In genomic region chr4:131270192-131270591, GRCm38 (mm10) we compare ENCODE assay signal across 8 mouse cellular contexts.
DNase-seq lines count a peak whose midpoint lies in the region; ATAC-seq and TF ChIP-seq lines count a peak whose summit lies in the region.

No protein-coding gene starts in this region.

- peak; percentile 84 for ATAC-seq in kidney, embryonic 16.5 days (ENCODE audit: low FRiP score, low TSS enrichment)

- no peak overlapping the region for H3K4me2 ChIP-seq in kidney, embryonic 16.5 days (replicated peaks; ENCODE audit: low read depth, low read length)

- TF ChIP-seq POLR2A in ES-Bruce4 (IDR thresholded peaks at IDR 0.05; ENCODE audit: insufficient read depth, low read length) = no peak
- TF ChIP-seq POLR2A in small intestine, adult 2 months (IDR thresholded peaks at IDR 0.05; ENCODE audit: low read depth, low read length) = no peak

- no peaks in the 10 kb centered on the region for H3K9me3 ChIP-seq in ES-Bruce4 (replicated peaks; ENCODE audit: control insufficient read depth, insufficient read depth, low read length, poor library complexity, severe bottlenecking)
- H3K9me3 ChIP-seq in kidney, embryonic 16.5 days (ENCODE audit: low read length) = no peaks in the 10 kb centered on the region

- WGBS in kidney, embryonic 16.5 days = 17% methylated on average over 7 of the region's 7 CpGs
- WGBS in small intestine, adult 2 months = 30% methylated on average over 7 of the region's 7 CpGs

- no peak overlapping the region for H3K4me3 ChIP-seq in ES-Bruce4 (ENCODE audit: low read depth, low read length)
- H3K4me3 ChIP-seq in kidney, embryonic 16.5 days (ENCODE audit: low read length) = no peak overlapping the region
- no peak overlapping the region for H3K4me3 ChIP-seq in small intestine, adult 2 months (ENCODE audit: low read depth, low read length)

- H3K27ac ChIP-seq in ES-Bruce4 (ENCODE audit: insufficient read depth, low read length) = no peak overlapping the region
- H3K27ac ChIP-seq in kidney, embryonic 16.5 days (ENCODE audit: low read length) = no peak overlapping the region
- no peak overlapping the region for H3K27ac ChIP-seq in small intestine, adult 2 months (ENCODE audit: insufficient read depth, low read depth, low read length)

- peak; percentile 31 for DNase-seq in kidney, adult 18-20 months
- no peak for DNase-seq in kidney, adult 11 months
- peak; percentile 81 for DNase-seq in embryo, embryonic 10 days (ENCODE audit: low spot score)
- no peak for DNase-seq in thymus, postnatal 10 days (ENCODE audit: low spot score in 2 of 2)
- no peak for DNase-seq in cerebellum, adult 18-20 months

- no peaks in the 10 kb centered on the region for H3K36me3 ChIP-seq in ES-Bruce4 (ENCODE audit: control insufficient read depth, insufficient read depth, low read length, poor library complexity, severe bottlenecking)
- H3K36me3 ChIP-seq in kidney, embryonic 16.5 days (ENCODE audit: insufficient read depth, low read length) = no peaks in the 10 kb centered on the region
- no peaks in the 10 kb centered on the region for H3K36me3 ChIP-seq in small intestine, adult 2 months (ENCODE audit: control insufficient read depth, insufficient read depth, low read length)

- peak; percentile 59 for TF ChIP-seq CTCF in ES-Bruce4 (IDR thresholded peaks at IDR 0.05; ENCODE audit: low read depth, low read length)
- 0 out of 2 replicates have a peak, but pooled peaks have one; percentile 8 for TF ChIP-seq CTCF in small intestine, adult 2 months (IDR thresholded peaks at IDR 0.05; ENCODE audit: extremely low read depth, insufficient read length, insufficient replicate concordance, low read depth, low read length)

- no peak for TF ChIP-seq EP300 in ES-Bruce4 (IDR thresholded peaks at IDR 0.05; ENCODE audit: insufficient read depth, low read depth, low read length)

- no peak overlapping the region for H3K9ac ChIP-seq in ES-Bruce4 (ENCODE audit: low read depth, poor library complexity, severe bottlenecking)
- no peak overlapping the region for H3K9ac ChIP-seq in kidney, embryonic 16.5 days (replicated peaks; ENCODE audit: low read length)

- no peaks in the 10 kb centered on the region for H3K27me3 ChIP-seq in ES-Bruce4 (ENCODE audit: control insufficient read depth, insufficient read depth, low read length, poor library complexity, severe bottlenecking)
- 0 out of 2 replicates have a peak, but pooled peaks cover 2% of the 10 kb centered on the region for H3K27me3 ChIP-seq in kidney, embryonic 16.5 days (ENCODE audit: insufficient read depth, low read length)
- H3K27me3 ChIP-seq in small intestine, adult 2 months (ENCODE audit: control insufficient read depth, insufficient read depth, low read length) = no peaks in the 10 kb centered on the region

- no peaks in the 10 kb centered on the region for H3K4me1 ChIP-seq in ES-Bruce4 (ENCODE audit: control insufficient read depth, insufficient read depth, low read length)
- H3K4me1 ChIP-seq in kidney, embryonic 16.5 days (ENCODE audit: insufficient read depth, low read length) = peaks cover 10% of the 10 kb centered on the region; the same call in 1 of the 2 replicates
- H3K4me1 ChIP-seq in small intestine, adult 2 months (ENCODE audit: control insufficient read depth, insufficient read depth, insufficient read length, low read length) = no peaks in the 10 kb centered on the region

Comparison
In these comparisons a context has a peak if more than half of its experiments do, and no peak if none do; other contexts are left out.
1. DNase-seq: peak in kidney, adult 18-20 months (single experiment) and embryo, embryonic 10 days (single experiment); none in kidney, adult 11 months (single experiment), thymus, postnatal 10 days (0 of 2) and cerebellum, adult 18-20 months (0 of 2).